Mouse (Mus musculus) embryonic fibroblast, embryonic 13.5 days (primary cell): Measurements from ENCODE around the gene Tmem251.

Experiments
- CTCF ChIP-seq: IDR thresholded peaks from 2 replicates; pipeline ENCODE4 v1.5.1; 2011; ENCODE audit warnings: mild to moderate bottlenecking, control low read depth, low read length, moderate library complexity, borderline replicate concordance; ENCODE audit not compliant: insufficient read depth
- POLR2A ChIP-seq: IDR thresholded peaks from 2 replicates; pipeline ENCODE4 v1.6.1; 2011; ENCODE audit warnings: low read depth, mild to moderate bottlenecking, control low read depth, low read length, moderate library complexity

GRCm38 (mm10) chr12:102769000-102769399 lies 25.4 kb downstream of the Tmem251 start:
- TF ChIP-seq POLR2A: no peak
- TF ChIP-seq CTCF: no peak
